Mouse (Mus musculus): ENCODE measurements around the gene Psmc4.

Gene Psmc4

GRCm38 (mm10) chr7:28049476-28050409, at the start of gene Psmc4:
Psmc4 (minus strand) TSS chr7:28050101.
- peak; percentile 98 for DNase-seq

GRCm38 (mm10) chr7:28099101-28099500, 49.2 kb upstream of the Psmc4 start:
- DNase-seq = no peak

GRCm38 (mm10) chr7:28093541-28093940, 43.6 kb upstream of the Psmc4 start:
- DNase-seq = no peak

GRCm38 (mm10) chr7:28086236-28086635, 36.3 kb upstream of the Psmc4 start:
- no peak for DNase-seq

- DNase-seq = no peak
Measured at GRCm38 (mm10) chr7:28084215-28084614, 34.3 kb upstream of the Psmc4 start.

GRCm38 (mm10) chr7:28070531-28071298, 20.8 kb upstream of the Psmc4 start, which contains the start of gene Fcgbp:
Fcgbp (plus strand) TSS chr7:28071236.
- no peak for DNase-seq

GRCm38 (mm10) chr7:28069546-28070172, 19.8 kb upstream of the Psmc4 start:
- no peak for DNase-seq

GRCm38 (mm10) chr7:28068661-28069060, 18.8 kb upstream of the Psmc4 start:
- DNase-seq = no peak

GRCm38 (mm10) chr7:28059972-28060371, 10.1 kb upstream of the Psmc4 start:
- no peak for DNase-seq

GRCm38 (mm10) chr7:28053046-28053930, 3.4 kb upstream of the Psmc4 start:
- DNase-seq = no peak

GRCm38 (mm10) chr7:28050584-28050983, 683 bp upstream of the Psmc4 start:
- DNase-seq = peak; percentile 14

- no peak for DNase-seq
Measured at GRCm38 (mm10) chr7:28044524-28044923, 5.4 kb downstream of the Psmc4 start.

- DNase-seq = no peak
Measured at GRCm38 (mm10) chr7:28014445-28014810, 35.5 kb downstream of the Psmc4 start.

- DNase-seq = peak; percentile 83
Measured at GRCm38 (mm10) chr7:28013549-28014444, 36.1 kb downstream of the Psmc4 start, which contains the start of gene Zfp850. Zfp850 (minus strand) TSS chr7:28014115.

GRCm38 (mm10) chr7:28010271-28010670, 39.6 kb downstream of the Psmc4 start:
- no peak for DNase-seq
